Mouse (Mus musculus): ENCODE data around the gene Cbfa2t2.

- TF ChIP-seq CTCF (IDR thresholded peaks at IDR 0.05; ENCODE audit: insufficient read depth, low read length) (no peak), POLR2A (IDR thresholded peaks at IDR 0.05; ENCODE audit: borderline replicate concordance, extremely low read depth, low read depth, low read length) (no peak)
Measured at GRCm38 (mm10) chr2:154405447-154405994, 30.8 kb upstream of the Cbfa2t2 start.

Data from lung, adult 2 months (tissue).